Mouse (Mus musculus) neural tube, postnatal 0 days (tissue): ENCODE results near the gene Cenpx. TPM values are rescaled to one million over a fixed set of nuclear protein-coding genes. Genes with fewer than 3 reads are reported as not detected.

Source experiments
- polyA plus RNA-seq: library from polyadenylated mRNA; unstranded; fragments of >200 nt; fragmentation: Nextera tagmentation; extraction: Ambion mirVana; gene quantifications from 2 replicates; pipeline ENCODE4 v1.2.1, GENCODE M21; 2015

The Cenpx gene
- polyA plus RNA-seq, result 103 and 104 TPM in 2 replicates

DNA sequence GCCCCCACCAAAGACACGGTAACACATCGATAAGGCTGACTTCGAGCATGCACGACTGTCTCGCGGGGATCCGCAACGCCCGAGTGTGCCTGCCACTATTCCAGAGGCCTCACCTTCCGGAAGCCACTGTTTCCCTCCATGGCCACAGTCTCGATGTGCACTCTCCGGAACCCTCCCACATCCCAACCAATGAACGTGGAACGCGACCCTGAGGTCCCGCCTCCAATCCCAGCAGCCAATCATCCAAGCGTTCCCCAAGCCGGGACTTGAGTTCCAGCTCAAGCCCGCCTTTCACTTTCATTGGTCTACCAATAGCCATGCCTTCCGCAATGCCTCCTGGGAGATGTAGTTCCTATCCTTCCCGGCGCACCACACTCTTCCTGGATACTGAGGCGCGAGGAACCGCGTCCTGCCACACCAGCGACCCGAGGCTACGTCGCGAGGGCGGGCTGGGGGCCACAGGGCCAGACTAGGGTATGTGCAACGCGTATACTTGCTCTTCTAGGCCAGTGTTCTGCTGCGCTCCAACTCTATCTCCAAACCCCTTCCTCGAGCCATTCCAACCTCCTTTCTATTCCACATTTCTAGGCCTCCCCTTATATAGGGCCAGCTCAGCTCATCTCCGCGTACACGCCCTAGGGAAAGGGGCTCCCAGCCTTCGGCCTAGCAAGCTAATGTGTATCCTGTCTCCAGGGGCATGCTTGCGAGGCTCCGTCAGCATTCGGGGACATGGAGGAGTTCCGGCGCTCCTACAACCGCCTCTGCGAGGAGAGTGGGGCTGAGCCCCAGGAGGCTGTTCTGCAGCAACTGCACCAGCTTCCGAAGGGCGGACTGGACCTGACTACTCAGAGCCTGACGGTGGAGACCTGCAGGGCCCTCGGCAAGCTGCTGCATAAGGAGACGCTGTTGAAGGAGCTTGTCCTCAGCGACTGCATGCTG, at the start of gene Cenpx, which contains the start of gene Lrrc45:
TSS of gene Cenpx (minus strand) at position 159 of the 939 bp plus-strand sequence.
TSS of gene Lrrc45 (plus strand) at position 346 of the 939 bp plus-strand sequence.

DNA sequence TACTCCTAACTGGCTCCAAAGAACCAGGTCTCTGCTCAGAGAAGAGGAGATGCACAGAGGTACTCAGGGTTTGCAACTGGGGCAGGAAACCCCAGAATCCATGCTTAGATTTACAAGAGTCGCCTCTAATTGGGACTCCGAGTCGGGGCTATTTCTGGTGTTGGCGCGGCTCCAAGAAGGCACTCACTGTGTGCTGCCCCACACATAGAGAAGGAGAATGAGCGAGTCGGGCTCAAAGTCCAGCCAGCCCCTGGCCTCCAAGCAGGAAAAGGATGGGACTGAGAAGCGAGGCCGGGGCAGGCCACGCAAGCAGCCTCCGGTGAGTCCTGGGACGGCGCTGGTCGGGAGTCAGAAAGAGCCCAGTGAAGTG, 49.1 kb upstream of the Cenpx start, which contains the start of gene Hmga1b:
TSS of gene Hmga1b (plus strand) at position 123 of the 370 bp plus-strand sequence.

DNA sequence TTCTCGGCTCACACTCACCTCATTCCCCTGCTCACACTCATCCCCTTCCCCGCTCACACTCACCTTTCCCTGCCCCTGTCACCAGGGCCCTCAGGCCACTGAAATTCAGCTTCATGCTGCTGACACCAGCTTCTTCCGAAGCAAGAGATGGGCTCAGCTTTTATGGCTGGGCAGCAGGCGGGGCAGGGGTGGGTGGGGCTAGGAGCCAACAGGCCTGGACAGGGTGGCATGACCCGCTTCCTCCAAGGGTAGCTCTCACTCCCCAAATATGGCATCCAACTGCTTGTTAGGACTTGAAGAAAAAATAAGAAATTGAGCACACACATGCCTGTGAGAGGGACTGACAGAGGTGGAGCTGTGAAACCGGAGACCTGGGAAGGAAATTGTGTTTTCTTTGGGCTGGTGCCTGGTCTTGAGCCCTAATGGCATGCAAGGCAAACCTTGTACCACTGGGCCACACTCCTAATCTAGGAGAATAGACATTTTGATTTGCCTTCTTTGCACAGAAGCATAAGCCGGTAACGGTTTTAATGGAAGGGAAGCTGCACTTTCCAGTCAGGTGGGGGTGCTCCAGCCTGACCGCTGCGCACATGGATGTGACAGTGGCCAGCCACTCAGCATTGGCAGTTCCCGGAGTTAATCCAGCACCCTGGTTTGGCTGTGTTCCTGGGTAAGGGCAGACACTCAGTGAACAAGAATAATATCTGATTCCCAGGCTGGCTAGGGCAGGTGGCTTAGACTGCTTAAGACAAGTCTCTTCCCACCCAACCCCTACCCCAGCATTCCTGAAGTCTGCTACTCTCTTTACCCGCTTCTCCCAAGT, 18.5 kb upstream of the Cenpx start, which contains the start of gene Cbr2:
TSS of gene Cbr2 (minus strand) at position 257 of the 823 bp plus-strand sequence.

DNA sequence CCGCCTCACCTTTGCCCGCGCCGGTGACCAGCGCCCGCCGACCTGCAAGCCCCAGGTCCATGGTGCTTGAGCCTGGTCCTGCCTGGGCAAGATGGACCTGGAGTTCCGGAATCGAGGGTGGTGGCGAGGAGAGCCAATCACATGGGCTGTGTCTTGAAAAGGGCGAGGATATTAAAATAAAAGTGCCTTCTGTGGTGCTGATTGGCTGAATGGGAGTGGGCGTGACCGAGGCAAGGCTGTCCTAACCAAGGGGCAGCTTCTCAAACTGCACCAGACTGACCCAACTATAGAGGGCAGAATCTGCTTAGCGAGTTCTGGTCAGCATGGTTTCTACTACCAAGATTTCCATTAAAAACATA, 13.6 kb upstream of the Cenpx start, which contains the start of gene Dcxr:
TSS of gene Dcxr (minus strand) at position 113 of the 359 bp plus-strand sequence.

DNA sequence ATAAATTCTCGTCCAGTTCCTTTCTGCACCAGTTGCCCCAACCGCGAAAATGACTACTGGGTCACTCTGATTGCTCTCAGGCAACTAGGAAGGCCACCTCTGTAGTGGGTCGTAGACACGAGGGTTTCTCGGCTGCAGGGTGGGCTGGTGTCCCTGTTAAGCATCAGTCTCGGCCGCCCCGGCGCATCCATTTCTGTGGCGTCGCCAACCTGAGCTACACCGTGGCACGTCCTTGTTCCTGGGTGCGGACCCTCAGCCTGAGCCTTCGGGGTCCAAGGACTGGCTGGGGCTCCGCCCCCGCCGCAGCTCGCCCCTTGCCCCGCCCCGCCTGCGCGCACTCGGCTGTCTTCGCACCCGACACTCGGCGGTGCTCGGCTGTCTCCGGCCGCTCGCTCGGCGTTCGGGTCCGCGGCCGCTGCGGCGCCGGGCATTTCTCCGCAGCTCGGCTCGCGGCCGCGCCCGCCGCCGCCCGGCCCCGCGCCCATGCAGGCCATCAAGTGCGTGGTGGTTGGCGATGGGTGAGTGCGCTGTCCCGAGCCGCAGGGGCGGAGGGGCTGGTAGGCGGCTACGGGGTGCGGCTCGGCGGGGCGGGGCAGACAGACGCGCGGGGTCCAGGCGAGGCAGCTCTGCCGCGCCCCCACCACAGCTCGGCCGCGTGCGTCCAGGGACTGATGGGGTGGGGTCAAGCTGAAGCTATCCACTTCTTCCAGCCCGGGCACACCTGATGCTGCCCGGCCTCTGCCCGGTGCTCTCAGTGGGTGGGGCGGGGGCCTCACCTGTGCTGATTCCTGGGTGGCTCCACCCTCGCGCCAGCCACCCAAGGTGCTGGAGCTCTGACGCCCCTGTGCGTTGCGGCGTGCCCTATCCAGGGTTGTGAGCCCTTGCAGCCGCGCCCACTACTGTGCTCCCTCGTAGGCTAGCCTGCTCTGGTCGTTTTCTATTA, 7.9 kb upstream of the Cenpx start, which contains the start of gene Rac3:
TSS of gene Rac3 (plus strand) at position 347 of the 943 bp plus-strand sequence.

DNA sequence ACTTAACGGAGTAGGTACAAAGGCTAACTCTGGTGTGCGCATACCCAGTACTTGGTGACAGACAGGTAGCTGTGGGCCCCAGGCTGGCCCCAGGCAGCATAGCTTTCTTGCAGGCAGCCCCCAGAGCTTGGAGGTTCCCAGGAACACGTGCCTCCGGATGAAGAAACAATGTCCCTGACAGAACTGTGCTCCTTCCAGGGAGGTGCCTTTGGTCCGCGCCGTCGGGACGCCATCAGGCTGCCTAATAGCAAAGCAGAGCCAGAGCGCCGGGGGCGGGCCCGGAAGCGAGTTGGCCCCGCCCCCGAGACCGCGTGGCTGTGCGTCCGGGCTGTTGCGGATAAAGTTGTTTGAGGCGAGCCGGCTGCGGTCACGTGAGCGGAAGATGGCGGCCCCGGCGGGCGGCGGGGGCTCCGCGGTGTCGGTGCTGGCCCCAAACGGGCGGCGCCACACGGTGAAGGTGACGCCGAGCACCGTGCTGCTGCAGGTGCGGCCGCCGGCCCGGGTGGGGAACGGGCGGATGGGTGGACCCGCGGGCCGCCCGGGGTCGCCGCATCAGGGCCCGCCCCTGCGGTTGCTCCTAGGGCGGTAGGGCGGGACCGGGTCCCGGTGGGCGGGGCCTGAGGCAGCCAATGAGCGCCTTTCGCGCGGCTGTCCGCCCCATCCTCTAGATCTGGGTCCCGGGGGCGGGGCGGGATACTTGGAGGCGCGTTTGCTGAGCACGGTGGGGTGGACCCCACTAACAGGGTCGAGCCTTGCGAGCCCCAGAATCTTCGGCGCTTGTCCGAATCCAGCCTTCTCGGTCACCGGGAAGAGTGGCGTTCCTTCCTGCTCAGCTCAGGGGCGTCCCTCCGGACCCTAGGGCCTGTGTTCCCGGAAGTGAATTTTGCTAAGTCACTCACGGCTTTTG, 40.6 kb downstream of the Cenpx start, which contains the start of gene Aspscr1:
TSS of gene Aspscr1 (plus strand) at position 287 of the 907 bp plus-strand sequence.

DNA sequence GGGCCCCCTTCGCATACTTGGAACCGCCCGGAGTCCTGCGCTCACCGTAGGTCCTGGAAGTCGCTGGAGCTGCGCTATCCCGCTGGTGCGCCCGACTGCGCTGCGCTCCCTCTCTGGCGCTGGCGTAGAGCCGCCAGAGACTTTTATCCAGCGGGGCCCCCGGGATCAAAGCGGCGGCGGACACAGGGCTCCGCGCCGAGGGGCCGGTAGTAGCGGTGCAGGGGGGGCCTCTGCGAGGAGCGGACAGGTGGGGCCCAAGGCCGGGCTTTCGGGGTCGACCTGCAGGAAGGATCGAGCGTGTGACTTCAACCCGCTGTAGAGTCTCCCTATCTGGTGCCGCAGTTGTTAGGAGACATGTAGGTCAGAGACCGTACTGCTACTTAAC, 52.5 kb downstream of the Cenpx start, which contains the start of gene Notum:
TSS of gene Notum (minus strand) at position 100 of the 385 bp plus-strand sequence.

Other genes with a start within 250 kb of the Cenpx start
- 86.7 and 89.4 TPM in 2 replicates for gene Arl16, start 246.1 kb downstream of the Cenpx start, polyA plus RNA-seq
- 156 and 163 TPM in 2 replicates for gene Mrpl12, start 229.1 kb downstream of the Cenpx start, polyA plus RNA-seq
- 29.1 and 32.5 TPM in 2 replicates for gene Slc25a10, start 221.9 kb downstream of the Cenpx start, polyA plus RNA-seq
- gene Gcgr, start 183.0 kb downstream of the Cenpx start, polyA plus RNA-seq, result 0.29 and 0.30 TPM in 2 replicates
- 238 and 259 TPM in 2 replicates for gene Mcrip1, start 164.0 kb downstream of the Cenpx start, polyA plus RNA-seq
- not detected in 2 replicates for gene Ppp1r27, start 162.6 kb downstream of the Cenpx start, polyA plus RNA-seq
- 213 and 228 TPM in 2 replicates for gene P4hb, start 140.5 kb downstream of the Cenpx start, polyA plus RNA-seq
- gene Arhgdia, start 132.1 kb downstream of the Cenpx start, polyA plus RNA-seq, result 444 and 484 TPM in 2 replicates
- 163 and 172 TPM in 2 replicates for gene Alyref, start 115.4 kb downstream of the Cenpx start, polyA plus RNA-seq
- gene Anapc11, start 115.3 kb downstream of the Cenpx start, polyA plus RNA-seq, result 220 and 225 TPM in 2 replicates
- 1.8 and 3.2 TPM in 2 replicates for gene Npb, start 105.3 kb downstream of the Cenpx start, polyA plus RNA-seq
- 162 and 185 TPM in 2 replicates for gene Pcyt2, start 95.8 kb downstream of the Cenpx start, polyA plus RNA-seq
- gene Sirt7, start 88.5 kb downstream of the Cenpx start, polyA plus RNA-seq, result 42.3 and 44.0 TPM in 2 replicates
- gene Mafg, start 80.1 kb downstream of the Cenpx start, polyA plus RNA-seq, result 47.6 and 50.2 TPM in 2 replicates
- gene Pycr1, start 70.0 kb downstream of the Cenpx start, polyA plus RNA-seq, result 8.8 and 9.5 TPM in 2 replicates
- gene Myadml2, start 65.6 kb downstream of the Cenpx start, polyA plus RNA-seq, result 1.6 and 2.8 TPM in 2 replicates
- 13.9 and 15.4 TPM in 2 replicates for gene Notum, start 52.6 kb downstream of the Cenpx start, polyA plus RNA-seq
- 134 and 150 TPM in 2 replicates for gene Aspscr1, start 40.8 kb downstream of the Cenpx start, polyA plus RNA-seq
- 45.3 and 62.8 TPM in 2 replicates for gene Lrrc45, start 187 bp upstream of the Cenpx start, polyA plus RNA-seq
- 617 and 689 TPM in 2 replicates for gene Rac3, start 7.7 kb upstream of the Cenpx start, polyA plus RNA-seq
- 25.0 and 27.0 TPM in 2 replicates for gene Dcxr, start 13.5 kb upstream of the Cenpx start, polyA plus RNA-seq
- 4.1 and 4.5 TPM in 2 replicates for gene Cbr2, start 18.4 kb upstream of the Cenpx start, polyA plus RNA-seq
- 1.8 and 2.9 TPM in 2 replicates for gene Hmga1b, start 49.1 kb upstream of the Cenpx start, polyA plus RNA-seq
- 98.9 and 123 TPM in 2 replicates for gene Rfng, start 70.5 kb upstream of the Cenpx start, polyA plus RNA-seq
- 236 and 269 TPM in 2 replicates for gene Gps1, start 70.5 kb upstream of the Cenpx start, polyA plus RNA-seq
- gene Dus1l, start 82.7 kb upstream of the Cenpx start, polyA plus RNA-seq, result 34.8 and 41.7 TPM in 2 replicates
- 47.3 and 79.1 TPM in 2 replicates for gene Fasn, start 110.8 kb upstream of the Cenpx start, polyA plus RNA-seq
- 4.0 and 4.1 TPM in 2 replicates for gene Ccdc57, start 219.1 kb upstream of the Cenpx start, polyA plus RNA-seq
- gene Slc16a3, start 234.7 kb upstream of the Cenpx start, polyA plus RNA-seq, result 3.7 and 4.1 TPM in 2 replicates